ENCODE assay signal across 10 mouse cellular contexts in the genomic region with DNA sequence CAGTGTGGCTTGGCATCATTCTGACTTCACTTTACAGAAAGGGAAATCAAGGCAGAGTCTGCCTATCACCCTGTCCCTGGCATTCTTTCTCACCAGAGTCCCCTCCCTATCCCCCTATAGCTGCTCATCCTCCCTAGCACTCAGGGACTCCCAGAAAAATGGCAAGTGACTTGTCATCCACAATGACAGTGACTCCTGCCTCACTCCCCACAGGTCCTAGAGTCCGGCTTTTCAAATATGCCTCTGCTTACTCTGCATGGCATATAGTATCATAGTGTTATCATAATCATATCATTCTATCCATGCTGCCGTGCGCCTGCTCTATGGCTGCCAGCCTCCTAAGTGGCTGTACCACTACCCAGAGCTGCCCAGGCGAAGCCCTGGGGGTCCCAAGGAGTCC. TPM values are rescaled to one million over a fixed set of nuclear protein-coding genes. Genes with fewer than 3 reads are reported as not detected.
DNase-seq lines count a peak whose midpoint lies in the region; ATAC-seq and TF ChIP-seq lines count a peak whose summit lies in the region.
"Had no signal": no experiment of that assay in that cellular context is flagged by ENCODE, and none has a peak within 500 bp of the region (broad histone marks: within the 10 kb centered on the region; RNA-seq: fewer than 3 reads in every experiment).

No protein-coding gene starts in this region.

- TF ChIP-seq CTCF in left cerebral cortex, adult 2 months (IDR thresholded peaks at IDR 0.05), result no peak

- no peak for DNase-seq in left cerebral cortex, adult 2 months (ENCODE audit: extremely low spot score in 1 of 2, low spot score in 2 of 2)
- no peak for DNase-seq in left cerebral cortex, adult 9 months (ENCODE audit: low spot score in 2 of 2)
- DNase-seq in CD8-positive naive resting alpha-beta T cell, adult 2 months (ENCODE audit: low read depth in 2 of 2, low spot score in 2 of 2), result peak; percentile 11 to 20
- no peak for DNase-seq in left cerebral cortex, postnatal 14 days (ENCODE audit: low spot score in 2 of 2)
- DNase-seq in lung, postnatal 10 days, result no peak
- DNase-seq: right cerebral cortex, postnatal 4 days had no signal

- H3K4me1 ChIP-seq in brown adipose tissue, adult 24 weeks (ENCODE audit: control insufficient read depth, insufficient read depth, insufficient read length, low read length), result peaks cover 2% of the 10 kb centered on the region; the same call in 1 of the 2 replicates

- ATAC-seq in megakaryocyte-erythroid progenitor cell, adult 5-6 weeks (replicated peaks; ENCODE audit: low FRiP score, low TSS enrichment, poor library complexity, severe bottlenecking), result 0 out of 2 replicates have a peak, but pooled peaks have one; percentile 11

- peak overlapping the region; percentile 50 for H3K27ac ChIP-seq in left cerebral cortex, adult 2 months
- H3K27ac ChIP-seq in brown adipose tissue, adult 24 weeks (replicated peaks; ENCODE audit: low read depth, low read length), result peak overlapping the region; percentile 85; the same call in 1 of the 2 replicates

- intact Hi-C loops in left cerebral cortex, adult 2 months (cut with DNase I), result no loop called here
- intact Hi-C loops in left cerebral cortex, postnatal 14 days (cut with DNase I), result no loop called here

- no peak overlapping the region for H3K4me3 ChIP-seq in left cerebral cortex, adult 2 months
- peak overlapping the region; percentile 51 for H3K4me3 ChIP-seq in brown adipose tissue, adult 24 weeks (ENCODE audit: insufficient read depth, low read depth, low read length)
- H3K4me3 ChIP-seq: lung, embryonic 15.5 days; myocyte had no signal

RNA-seq across cellular contexts. Expression of a gene that starts 11.9 kb away (rescaled TPM):
- total RNA-seq in left cerebral cortex, adult 2 months (2021), result 1 to 10 TPM; 6.7 to 7.1 TPM
- 0.59 and 1.1 TPM in 2 replicates for polyA plus RNA-seq in brown adipose tissue, adult 24 weeks (2012; ENCODE audit: insufficient read depth, insufficient read length, missing spikeins)
- 4.5 and 5.0 TPM in 2 replicates for total RNA-seq in megakaryocyte-erythroid progenitor cell, adult 5-6 weeks (2014; fragmentation: Nextera tagmentation)
- total RNA-seq in megakaryocyte-erythroid progenitor cell, adult 5-6 weeks (2017), result 4.6 and 5.2 TPM in 2 replicates
- total RNA-seq in left cerebral cortex, postnatal 14 days (2021), result 1 to 10 TPM; 6.7 to 7.0 TPM

RNA-seq across cellular contexts. Expression of a gene that starts 33.2 kb away (rescaled TPM):
- 10 to 100 TPM; 53.9 to 54.6 TPM for total RNA-seq in left cerebral cortex, adult 2 months (2021)
- 34.0 and 37.1 TPM in 2 replicates for polyA plus RNA-seq in brown adipose tissue, adult 24 weeks (2012; ENCODE audit: insufficient read depth, insufficient read length, missing spikeins)
- 14.8 and 16.1 TPM in 2 replicates for total RNA-seq in megakaryocyte-erythroid progenitor cell, adult 5-6 weeks (2014; fragmentation: Nextera tagmentation)
- total RNA-seq in megakaryocyte-erythroid progenitor cell, adult 5-6 weeks (2017), result 18.3 and 26.2 TPM in 2 replicates
- 10 to 100 TPM; 43.2 to 44.1 TPM for total RNA-seq in left cerebral cortex, postnatal 14 days (2021)

RNA-seq across cellular contexts. Expression of a gene that starts 59.7 kb away (rescaled TPM):
- 1 to 10 TPM; 1.8 to 2.2 TPM for total RNA-seq in left cerebral cortex, adult 2 months (2021)
- 1.3 TPM in 1 of 2 replicates, not detected in the other for polyA plus RNA-seq in brown adipose tissue, adult 24 weeks (2012; ENCODE audit: insufficient read depth, insufficient read length, missing spikeins)
- 0.70 and 3.1 TPM in 2 replicates for total RNA-seq in megakaryocyte-erythroid progenitor cell, adult 5-6 weeks (2014; fragmentation: Nextera tagmentation)
- 1.6 TPM in 1 of 2 replicates, not detected in the other for total RNA-seq in megakaryocyte-erythroid progenitor cell, adult 5-6 weeks (2017)
- total RNA-seq in left cerebral cortex, postnatal 14 days (2021), result 1 to 10 TPM; 2.5 to 5.0 TPM

Comparison
In these comparisons a context has a peak if more than half of its experiments do, and no peak if none do; other contexts are left out.
1. DNase-seq: peak in CD8-positive naive resting alpha-beta T cell, adult 2 months (2 of 2); none in left cerebral cortex, adult 2 months (0 of 2), left cerebral cortex, adult 9 months (0 of 2), left cerebral cortex, postnatal 14 days (0 of 2) and lung, postnatal 10 days (single experiment).